Mouse (Mus musculus): ENCODE measurements at regions not wholly inside any gene's neighbourhood (a gene's known extent, or its start where the extent isn't known, plus 50 kb on each side); places are given as distances from the start of the nearest gene placed in this dataset.

GRCm38 (mm10) chr5:132837420-132837819, 294.3 kb upstream of the Auts2 start:
- no peak for DNase-seq (ENCODE audit: low spot score in 2 of 2)

DNA sequence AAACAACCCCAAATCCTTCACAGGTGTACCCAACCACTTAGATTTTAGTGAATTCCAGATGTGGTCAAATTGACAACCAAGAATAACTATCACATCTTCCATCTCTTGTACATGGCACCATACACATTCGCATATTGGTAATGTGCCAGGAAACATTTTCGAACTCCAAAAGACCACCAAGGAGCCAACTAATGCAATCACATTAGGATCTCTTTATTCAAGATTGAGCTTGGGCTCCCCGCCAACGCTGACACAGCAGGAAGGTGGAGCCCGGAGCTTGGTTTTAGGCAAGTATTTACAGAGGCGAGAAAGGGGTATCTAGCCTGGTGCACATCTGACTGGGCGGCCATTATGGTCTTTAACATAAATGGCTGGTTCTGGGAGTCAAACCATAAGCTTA, 285.8 kb upstream of the Auts2 start:
- DNase-seq (ENCODE audit: low spot score in 2 of 2) = no peak

GRCm38 (mm10) chr5:132827555-132828333, 284.6 kb upstream of the Auts2 start:
- no peak for DNase-seq (ENCODE audit: low spot score in 2 of 2)

- no peak for DNase-seq (ENCODE audit: low spot score in 2 of 2)
Measured at GRCm38 (mm10) chr5:132826009-132826408, 282.9 kb upstream of the Auts2 start.

DNA sequence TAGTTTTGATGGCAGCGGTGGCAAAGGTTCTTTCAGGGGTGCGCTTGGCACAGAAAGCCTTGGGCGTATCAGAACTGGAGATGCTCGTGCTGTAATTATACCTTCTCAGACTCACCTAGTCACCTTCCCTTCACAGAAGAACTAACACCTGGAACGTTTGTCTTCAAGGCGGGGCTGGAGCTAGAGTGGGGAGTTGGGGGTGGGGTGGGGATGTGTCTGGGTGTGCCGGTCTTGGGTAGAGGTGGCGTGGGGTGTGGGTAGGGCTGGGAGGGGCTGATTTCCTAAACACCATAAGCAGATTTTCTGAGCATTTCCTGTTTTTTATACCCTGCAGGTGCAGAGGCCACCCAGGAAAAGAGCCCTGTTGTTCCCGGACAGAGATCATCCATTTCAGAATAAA, 274.5 kb upstream of the Auts2 start:
- DNase-seq (ENCODE audit: low spot score in 2 of 2) = no peak

DNA sequence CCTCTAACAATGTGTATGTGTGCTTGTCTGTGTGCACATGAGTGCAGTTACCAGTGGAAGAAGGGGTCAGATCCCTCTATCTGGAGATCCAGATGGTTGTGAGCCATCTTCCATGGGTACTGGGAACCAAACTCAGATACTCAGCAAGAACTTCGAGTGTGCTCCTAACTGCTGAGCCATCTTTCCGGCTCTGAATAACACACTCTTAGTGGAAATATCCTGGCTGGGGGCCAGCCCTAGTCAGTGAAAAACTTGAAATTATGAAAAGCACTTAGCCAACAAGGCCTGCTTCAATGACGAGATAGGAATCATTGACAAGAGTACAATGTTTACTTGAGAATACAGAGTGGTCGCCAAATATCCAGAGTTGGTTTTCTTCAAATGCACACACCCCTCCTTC, 266.0 kb upstream of the Auts2 start:
- peak in 1 of 2 experiments; percentile 10 for DNase-seq (ENCODE audit: low spot score in 2 of 2)

DNA sequence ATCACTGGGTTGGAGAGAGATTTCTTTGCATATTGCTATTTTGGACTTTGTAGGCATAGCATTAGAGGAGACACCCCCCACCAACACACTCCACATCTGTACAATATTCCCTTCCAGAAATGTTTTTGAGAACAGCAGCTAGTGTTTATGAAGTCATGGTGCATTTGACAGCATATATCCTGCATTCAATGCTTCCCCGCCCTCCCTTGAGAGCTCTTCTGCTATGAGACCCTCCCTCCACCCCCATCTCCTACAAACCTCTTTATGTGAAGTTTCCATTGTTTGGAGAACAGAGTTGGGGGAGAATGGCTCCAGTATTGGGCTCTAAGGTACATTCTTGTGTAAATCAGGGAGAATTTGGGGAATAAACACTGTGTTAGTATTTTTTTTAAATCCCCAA, 252.9 kb upstream of the Auts2 start:
- no peak for DNase-seq (ENCODE audit: low spot score in 2 of 2)

DNA sequence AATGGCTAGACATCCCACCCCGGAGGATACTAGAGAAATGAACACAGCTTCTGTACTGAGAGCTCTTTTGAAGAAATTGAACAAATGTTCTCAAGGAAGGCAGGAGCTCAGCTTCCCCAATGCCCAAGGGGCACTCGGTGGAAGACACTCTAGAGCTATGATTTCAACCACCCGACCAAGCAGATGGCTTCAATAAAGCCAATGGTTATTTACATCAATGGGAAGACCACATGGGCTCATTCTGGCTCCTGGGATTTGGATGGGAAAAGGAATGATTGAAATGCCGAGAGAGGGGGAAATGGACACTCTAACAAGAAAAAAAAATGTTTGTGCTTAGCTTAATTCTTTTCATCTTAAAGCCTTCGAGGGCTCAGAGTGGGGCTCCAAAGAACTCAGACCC, 249.3 kb upstream of the Auts2 start:
- DNase-seq (ENCODE audit: low spot score in 2 of 2) = no peak

- no peak for DNase-seq (ENCODE audit: low spot score in 2 of 2)
Measured at GRCm38 (mm10) chr5:132785291-132785690, 242.1 kb upstream of the Auts2 start.

DNA sequence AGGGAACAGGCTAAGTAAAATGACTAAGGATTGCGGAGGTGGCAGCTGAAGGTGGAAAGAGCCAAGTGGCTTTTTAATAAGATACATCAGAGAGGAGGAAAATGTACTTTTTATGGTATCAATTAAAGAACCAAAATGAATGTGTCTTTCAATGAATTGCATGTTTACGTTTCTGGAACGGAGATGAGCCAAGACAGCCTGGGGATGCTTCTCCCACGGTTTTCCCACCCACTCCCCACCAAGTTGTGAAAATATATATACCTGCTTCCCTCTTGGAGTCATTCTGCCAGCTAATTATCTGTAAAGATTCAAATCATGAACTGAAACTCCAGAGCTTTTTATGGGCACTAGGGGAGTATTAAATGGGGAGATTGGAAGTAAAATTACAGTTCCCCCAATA, 241.6 kb upstream of the Auts2 start:
- DNase-seq (ENCODE audit: low spot score in 2 of 2) = no peak

DNA sequence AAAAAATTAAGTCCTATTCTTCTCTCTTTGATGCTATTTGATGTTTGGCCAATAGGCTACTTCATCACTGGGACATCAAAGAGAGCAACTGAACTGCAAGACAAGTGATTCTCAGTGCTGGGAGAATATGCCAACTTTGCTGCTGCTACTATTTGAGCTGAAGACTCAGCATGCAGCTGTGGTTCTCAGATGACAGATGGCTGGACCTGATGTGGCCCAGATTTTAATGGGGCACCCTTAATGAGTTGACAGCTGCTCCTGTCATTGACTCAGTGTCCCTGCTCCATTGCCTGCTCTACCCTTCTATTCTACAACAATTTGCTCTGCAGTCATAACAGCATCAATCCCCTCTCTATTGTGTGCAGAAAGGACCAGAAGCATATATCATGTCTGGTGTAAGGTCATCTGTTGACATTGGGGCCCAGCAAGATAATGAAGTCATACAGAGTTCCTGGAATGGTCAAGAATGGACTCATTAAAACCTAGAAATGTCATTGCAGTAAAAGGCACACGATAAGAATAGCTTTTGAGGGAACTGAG, 231.1 kb upstream of the Auts2 start:
- no peak for DNase-seq (ENCODE audit: low spot score in 2 of 2)

DNA sequence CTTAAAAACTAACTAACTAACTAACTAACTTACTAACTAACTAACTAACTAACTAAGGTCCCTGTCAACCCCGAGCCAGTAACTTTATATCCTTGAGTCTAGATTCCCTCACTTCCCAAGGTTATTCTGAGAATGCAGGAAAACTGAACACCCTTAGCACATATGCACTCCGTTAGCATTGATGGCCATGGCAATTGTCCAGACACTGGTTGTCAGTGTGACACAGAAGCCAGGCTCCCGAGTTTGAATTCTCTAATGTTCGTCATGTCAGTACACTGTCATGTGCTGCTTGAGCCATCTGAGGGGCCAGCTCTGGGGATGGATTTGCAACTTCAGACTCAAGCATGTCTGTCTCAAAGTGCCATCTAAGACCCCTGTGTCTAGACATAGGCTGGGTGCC, 217.3 kb upstream of the Auts2 start:
- peak in 1 of 2 experiments; percentile 17 for DNase-seq (ENCODE audit: low spot score in 2 of 2)

- peak in 1 of 2 experiments; percentile 12 for DNase-seq (ENCODE audit: low spot score in 2 of 2)
Measured at GRCm38 (mm10) chr5:132759751-132760150, 216.6 kb upstream of the Auts2 start.

DNA sequence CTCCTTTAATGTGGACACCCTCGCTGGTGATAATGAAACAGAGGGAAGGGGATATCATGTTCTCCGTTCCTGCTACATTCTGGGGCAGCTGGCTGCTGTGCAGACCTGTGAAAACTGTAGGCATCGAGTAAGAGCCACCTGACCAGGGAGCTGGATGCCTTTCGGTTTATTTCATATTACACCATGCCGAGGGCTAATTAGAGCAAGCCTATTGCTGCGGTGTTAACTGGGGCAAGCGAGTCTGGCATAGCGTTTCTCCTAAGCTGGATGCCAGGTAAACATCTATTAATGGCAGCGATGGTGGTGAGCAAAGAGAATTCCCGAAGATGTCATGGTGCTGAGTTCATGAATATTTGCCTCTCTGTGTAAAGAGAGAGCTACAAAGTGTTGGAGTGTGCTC, 215.8 kb upstream of the Auts2 start:
- no peak for DNase-seq (ENCODE audit: low spot score in 2 of 2)

DNA sequence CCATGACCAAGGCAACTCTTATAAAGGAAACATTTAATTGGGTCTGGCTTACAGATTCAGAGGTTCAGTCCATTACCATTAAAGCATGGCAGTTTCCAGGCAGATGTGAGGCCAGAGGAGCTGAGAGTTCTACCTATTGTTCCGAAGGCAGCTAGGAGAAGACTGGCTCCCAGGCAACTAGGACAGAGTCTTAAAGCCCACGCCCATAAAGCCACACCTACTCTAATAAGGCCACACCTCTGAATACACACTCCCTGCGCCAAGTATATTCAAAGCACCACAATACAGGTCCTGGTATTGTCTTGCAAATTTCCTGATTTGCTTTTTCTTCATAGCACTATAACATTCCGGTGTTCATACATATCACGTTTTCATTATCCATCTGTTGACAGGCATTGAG, 194.8 kb upstream of the Auts2 start:
- DNase-seq (ENCODE audit: low spot score in 2 of 2) = no peak

DNA sequence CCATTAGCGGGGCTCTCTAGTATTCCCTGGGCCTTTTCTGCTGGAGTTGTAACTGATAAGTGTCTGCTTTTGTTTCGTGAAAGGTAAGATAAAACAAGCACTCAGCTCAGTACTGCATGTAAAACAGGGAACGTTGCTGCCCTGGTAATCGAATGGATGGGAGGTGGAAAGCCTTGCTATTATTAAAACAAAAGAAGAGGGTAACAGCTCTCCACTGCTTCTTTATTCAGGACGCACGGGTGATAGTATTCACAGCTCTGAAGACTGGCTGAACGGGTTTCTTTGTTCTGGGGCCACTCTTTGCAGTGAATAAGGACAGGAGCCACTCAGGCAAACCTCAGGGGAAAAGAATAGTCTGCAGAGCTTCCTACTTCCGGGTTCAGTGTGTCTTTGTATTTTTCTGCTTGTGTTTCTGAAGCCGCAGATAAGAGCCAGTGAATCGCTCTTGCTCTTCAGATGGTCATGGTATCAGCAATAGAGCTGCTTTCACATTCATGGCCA, 185.6 kb upstream of the Auts2 start:
- no peak for DNase-seq (ENCODE audit: low spot score in 2 of 2)

DNA sequence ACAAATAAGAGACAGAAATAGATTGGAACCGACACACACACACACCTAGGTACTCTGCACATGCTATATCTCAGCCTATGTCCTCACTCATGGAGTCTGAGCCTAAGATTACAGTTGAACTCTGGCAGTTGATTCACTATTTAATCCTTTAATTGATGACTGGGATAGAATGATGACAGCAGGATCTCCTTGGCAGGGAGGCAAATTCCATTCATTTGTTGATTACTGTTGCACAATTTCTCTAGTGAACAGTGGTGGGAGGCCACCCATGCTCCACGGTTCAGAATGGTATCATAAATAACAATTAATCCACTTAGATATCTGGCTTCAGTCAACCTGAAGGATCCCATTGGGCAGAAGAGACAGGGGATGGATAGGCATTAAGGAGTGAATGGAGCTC, 181.3 kb upstream of the Auts2 start:
- no peak for DNase-seq (ENCODE audit: low spot score in 2 of 2)

- no peak for DNase-seq (ENCODE audit: low spot score in 2 of 2)
Measured at GRCm38 (mm10) chr5:132710301-132710700, 167.2 kb upstream of the Auts2 start.

DNA sequence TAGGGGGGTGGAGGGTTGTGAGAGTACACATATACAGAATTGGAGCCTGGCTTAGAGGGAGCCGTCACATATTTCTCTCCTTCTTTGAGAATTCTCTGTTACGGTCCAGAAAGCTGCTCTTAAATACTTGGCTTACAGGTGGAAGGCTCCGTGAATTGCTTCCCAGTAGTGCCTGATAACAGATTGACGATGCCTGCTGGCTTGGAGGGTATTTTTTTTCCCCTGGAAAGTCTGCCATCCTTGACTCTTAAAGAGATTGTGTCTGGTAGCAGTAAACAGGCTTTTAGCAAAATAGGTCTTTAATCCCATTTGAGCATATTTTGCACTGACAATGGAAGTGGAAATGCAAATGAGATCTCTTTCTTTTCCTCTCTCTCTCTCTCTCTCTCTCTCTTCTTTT, 164.4 kb upstream of the Auts2 start:
- DNase-seq (ENCODE audit: low spot score in 2 of 2) = no peak

DNA sequence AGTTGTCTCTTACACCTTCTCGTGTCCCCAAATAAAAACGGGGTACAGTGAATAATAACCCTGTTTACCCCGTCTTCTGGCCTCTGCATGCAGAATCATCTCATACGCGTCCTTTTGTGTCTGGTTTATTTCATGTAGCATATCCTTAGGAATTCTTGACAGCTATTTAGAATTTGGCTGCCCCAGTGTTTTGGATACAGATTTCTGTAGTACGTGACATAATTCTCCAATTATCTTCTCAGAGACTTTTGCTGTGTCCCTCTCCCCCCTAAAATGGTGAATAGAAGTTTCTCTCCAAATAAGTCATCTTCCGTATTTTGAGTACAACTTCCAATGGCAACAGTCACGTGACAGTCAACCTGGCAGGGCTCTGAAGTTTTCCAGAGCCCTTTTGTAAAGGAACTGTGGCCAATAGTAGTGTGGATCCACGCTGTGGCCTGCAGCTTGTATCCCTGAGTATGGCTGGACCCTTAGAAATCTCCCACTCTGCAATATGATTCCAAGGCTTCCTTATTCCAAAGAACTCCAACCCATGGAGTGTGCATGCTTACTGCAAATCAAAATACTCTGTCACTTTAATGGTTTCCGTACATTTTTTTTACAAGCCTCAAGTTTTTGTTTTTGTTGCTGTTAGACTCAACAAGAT, 160.4 kb upstream of the Auts2 start:
- DNase-seq (ENCODE audit: low spot score in 2 of 2) = no peak

GRCm38 (mm10) chr5:132702573-132702972, 159.4 kb upstream of the Auts2 start:
- DNase-seq (ENCODE audit: low spot score in 2 of 2) = no peak

DNA sequence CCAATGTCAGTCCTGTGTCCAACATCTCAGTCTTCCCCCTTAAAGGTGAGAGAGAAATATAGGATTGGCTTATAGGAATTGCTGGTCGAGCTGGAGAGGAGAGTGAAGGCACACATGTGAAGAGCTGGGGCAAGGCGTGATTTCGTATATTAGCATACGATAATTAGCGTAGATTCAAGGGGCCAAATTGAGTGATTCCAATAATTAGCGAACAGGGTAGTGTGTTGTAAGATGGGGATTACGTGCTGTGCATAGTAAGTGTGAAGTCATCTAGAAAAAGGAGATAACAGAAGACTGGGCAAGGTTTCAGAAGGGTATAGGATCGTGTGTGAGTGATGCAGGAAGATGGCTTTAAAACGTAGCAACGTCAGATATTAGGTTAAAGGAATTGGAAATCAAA, 147.6 kb upstream of the Auts2 start:
- no peak for DNase-seq (ENCODE audit: low spot score in 2 of 2)
